Mouse (Mus musculus) embryonic facial prominence, embryonic 13.5 days (tissue): ENCODE measurements around the gene Cacng6. TPM values are rescaled to one million over a fixed set of nuclear protein-coding genes. Genes with fewer than 3 reads are reported as not detected.
"Not testable (repeated sequence)": the region's sequence is repeated elsewhere in the genome, so short reads cannot be mapped to it uniquely, and the experiment has no call there.

Source experiments
- ATAC-seq: fragments of 200-750 bp; cut with Nextera tagmentation; 2 replicates; pipeline ENCODE4 v1.8.0; 2017; ENCODE audit warnings: low read depth; ENCODE audit not compliant: insufficient number of reproducible peaks, insufficient read depth, low FRiP score, low TSS enrichment
- H3K27ac ChIP-seq: fragments of 300-500 bp; sonication (generic); 2 replicates; pipeline ENCODE4 v1.5.1; 2015; ENCODE audit warnings: moderate library complexity, mild to moderate bottlenecking, inconsistent platforms
- H3K27me3 ChIP-seq: fragments of 300-500 bp; sonication (generic); 2 replicates; pipeline ENCODE4 v1.6.1; 2015; ENCODE audit warnings: mild to moderate bottlenecking, inconsistent platforms
- H3K36me3 ChIP-seq: fragments of 300-500 bp; sonication (generic); 2 replicates; pipeline ENCODE4 v1.6.1; 2015; ENCODE audit warnings: mild to moderate bottlenecking, inconsistent platforms
- H3K4me1 ChIP-seq: fragments of 300-500 bp; sonication (generic); 2 replicates; pipeline ENCODE4 v1.6.1; 2015; ENCODE audit warnings: inconsistent platforms
- H3K4me2 ChIP-seq: fragments of 300-500 bp; sonication (generic); 2 replicates; pipeline ENCODE4 v1.6.1; 2015; ENCODE audit warnings: moderate library complexity, mild to moderate bottlenecking, inconsistent platforms
- H3K4me3 ChIP-seq: fragments of 300-500 bp; sonication (generic); 2 replicates; pipeline ENCODE4 v1.5.1; 2015; ENCODE audit warnings: mild to moderate bottlenecking, inconsistent platforms
- H3K9ac ChIP-seq: fragments of 300-500 bp; sonication (generic); 2 replicates; pipeline ENCODE4 v1.6.1; 2015; ENCODE audit warnings: mild to moderate bottlenecking, inconsistent platforms
- H3K9me3 ChIP-seq: fragments of 300-500 bp; sonication (generic); 2 replicates; pipeline ENCODE4 v1.6.1; 2016; ENCODE audit warnings: inconsistent platforms
- WGBS: fragments of 180-500 bp; shearing (Covaris S2); methylation state at CpG from one replicate; pipeline ENCODE4 v1.1.7; 2015; ENCODE audit warnings: mixed read lengths; 5-methylcytosine and 5-hydroxymethylcytosine counted together
- polyA plus RNA-seq: library from polyadenylated mRNA; unstranded; fragments of >200 nt; fragmentation: Nextera tagmentation; extraction: Ambion mirVana; gene quantifications from 2 replicates; pipeline ENCODE4 v1.2.1, GENCODE M21; 2015

Gene Cacng6
- polyA plus RNA-seq, 1 experiment from 2014 or later = 0.46 TPM

DNA sequence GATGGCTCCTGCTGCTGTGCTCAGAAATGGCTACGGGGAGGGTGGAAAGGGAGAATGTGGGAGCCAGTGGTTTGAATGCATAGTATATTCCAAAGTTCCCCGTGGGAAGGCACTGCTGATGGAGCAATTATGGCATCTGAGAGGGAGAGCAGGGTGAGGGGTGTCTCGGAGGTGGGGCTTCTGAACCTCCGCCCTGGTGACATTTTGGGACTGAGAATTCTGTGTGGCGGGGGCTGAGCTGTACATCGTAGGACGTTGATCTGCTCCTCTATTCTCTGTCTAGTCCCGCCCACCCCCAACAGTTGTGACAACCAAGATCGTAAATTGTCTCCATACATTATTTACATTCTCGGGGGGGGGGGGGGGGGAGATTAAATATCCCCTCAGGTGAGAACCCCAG, 26.6 kb upstream of the Cacng6 start:
- Histone ChIP-seq H3K9ac (no peak overlapping the region), H3K4me2 (no peak overlapping the region), H3K9me3 (no peaks in the 10 kb centered on the region), H3K4me1 (peaks cover 12% of the 10 kb centered on the region), H3K27me3 (no peaks in the 10 kb centered on the region), H3K27ac (no peak overlapping the region), H3K4me3 (no peak overlapping the region), H3K36me3 (peaks cover 18% of the 10 kb centered on the region)
- ATAC-seq = no peak
- WGBS = 63% methylated on average over 10 of the region's 10 CpGs

DNA sequence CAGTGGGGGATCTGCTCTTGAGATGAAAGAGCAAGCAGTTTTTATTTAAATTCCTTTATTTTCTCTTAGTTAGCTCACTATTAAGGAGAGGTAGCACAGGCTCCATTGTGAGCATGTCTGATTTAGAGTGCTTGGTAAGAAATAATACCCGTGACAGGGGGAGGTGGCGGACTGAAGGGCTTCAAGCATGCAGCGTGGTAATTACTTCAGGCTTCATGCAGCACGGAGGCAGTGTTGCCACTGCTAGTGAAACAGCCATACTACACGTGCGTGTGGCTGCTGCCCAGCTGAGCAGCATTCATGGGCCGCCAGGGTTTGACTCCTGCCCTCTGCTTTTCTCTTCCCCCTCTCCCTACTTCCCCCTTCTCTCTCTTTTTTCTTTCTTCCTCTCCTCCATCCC, 26.2 kb upstream of the Cacng6 start:
- Histone ChIP-seq H3K4me1 (peaks cover 7% of the 10 kb centered on the region), H3K9me3 (no peaks in the 10 kb centered on the region), H3K4me2 (no peak overlapping the region), H3K9ac (no peak overlapping the region), H3K36me3 (peaks cover 19% of the 10 kb centered on the region), H3K27ac (peak overlapping the region; percentile 16; the same call in 1 of the 2 replicates), H3K27me3 (no peaks in the 10 kb centered on the region), H3K4me3 (no peak overlapping the region)
- WGBS = 35% methylated on average over 7 of the region's 7 CpGs
- ATAC-seq = no peak

DNA sequence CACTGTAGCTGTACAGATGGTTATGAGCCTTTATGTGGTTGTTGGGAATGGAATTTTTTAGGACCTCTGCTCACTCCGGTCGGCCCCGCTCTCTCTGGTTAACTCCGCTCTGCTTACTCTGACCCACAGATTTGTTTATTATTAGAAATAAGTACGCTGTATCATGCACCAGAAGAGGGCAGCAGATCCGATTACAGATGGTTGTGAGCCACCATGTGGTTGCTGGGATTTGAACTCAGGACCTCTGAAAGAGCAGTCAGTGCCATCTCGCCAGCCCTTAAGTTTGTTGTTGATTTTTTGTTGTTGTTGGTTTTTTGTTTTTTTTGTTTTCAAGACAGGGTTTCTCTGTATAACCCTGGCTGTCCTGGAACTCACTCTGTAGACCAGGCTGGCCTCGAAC, 25.6 kb upstream of the Cacng6 start:
- not testable (repeated sequence) for H3K4me1 ChIP-seq, H3K27ac ChIP-seq, H3K4me2 ChIP-seq, ATAC-seq, H3K9me3 ChIP-seq, H3K9ac ChIP-seq, H3K4me3 ChIP-seq, H3K27me3 ChIP-seq
- WGBS = 92% methylated on average over 8 of the region's 8 CpGs
- peaks cover 23% of the 10 kb centered on the region for H3K36me3 ChIP-seq

DNA sequence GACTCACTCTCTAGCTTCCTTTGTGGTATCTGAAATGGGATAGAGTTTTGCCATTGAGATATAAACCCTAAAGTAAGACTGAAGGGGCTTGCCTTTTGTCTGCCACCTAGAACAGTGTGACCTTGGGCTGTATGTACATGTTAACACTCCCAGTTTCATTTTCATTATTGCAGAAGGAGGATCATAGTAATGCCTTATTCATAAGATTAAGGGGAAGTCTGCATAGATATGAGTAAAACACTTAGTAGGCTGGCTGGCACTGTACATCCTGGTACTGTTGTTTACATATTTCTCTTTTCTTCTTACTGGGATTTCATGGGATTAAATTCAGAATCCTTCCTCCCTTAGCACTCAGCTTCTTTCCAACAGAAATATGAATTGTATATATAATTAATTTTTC, 24.1 kb upstream of the Cacng6 start:
- peaks cover 11% of the 10 kb centered on the region for H3K36me3 ChIP-seq
- no peak for ATAC-seq
- H3K27ac ChIP-seq = no peak overlapping the region
- H3K4me1 ChIP-seq = peaks cover 4% of the 10 kb centered on the region; the same call in 1 of the 2 replicates
- no peaks in the 10 kb centered on the region for H3K9me3 ChIP-seq
- H3K27me3 ChIP-seq = no peaks in the 10 kb centered on the region
- no peak overlapping the region for H3K4me2 ChIP-seq
- H3K4me3 ChIP-seq = no peak overlapping the region
- no peak overlapping the region for H3K9ac ChIP-seq

DNA sequence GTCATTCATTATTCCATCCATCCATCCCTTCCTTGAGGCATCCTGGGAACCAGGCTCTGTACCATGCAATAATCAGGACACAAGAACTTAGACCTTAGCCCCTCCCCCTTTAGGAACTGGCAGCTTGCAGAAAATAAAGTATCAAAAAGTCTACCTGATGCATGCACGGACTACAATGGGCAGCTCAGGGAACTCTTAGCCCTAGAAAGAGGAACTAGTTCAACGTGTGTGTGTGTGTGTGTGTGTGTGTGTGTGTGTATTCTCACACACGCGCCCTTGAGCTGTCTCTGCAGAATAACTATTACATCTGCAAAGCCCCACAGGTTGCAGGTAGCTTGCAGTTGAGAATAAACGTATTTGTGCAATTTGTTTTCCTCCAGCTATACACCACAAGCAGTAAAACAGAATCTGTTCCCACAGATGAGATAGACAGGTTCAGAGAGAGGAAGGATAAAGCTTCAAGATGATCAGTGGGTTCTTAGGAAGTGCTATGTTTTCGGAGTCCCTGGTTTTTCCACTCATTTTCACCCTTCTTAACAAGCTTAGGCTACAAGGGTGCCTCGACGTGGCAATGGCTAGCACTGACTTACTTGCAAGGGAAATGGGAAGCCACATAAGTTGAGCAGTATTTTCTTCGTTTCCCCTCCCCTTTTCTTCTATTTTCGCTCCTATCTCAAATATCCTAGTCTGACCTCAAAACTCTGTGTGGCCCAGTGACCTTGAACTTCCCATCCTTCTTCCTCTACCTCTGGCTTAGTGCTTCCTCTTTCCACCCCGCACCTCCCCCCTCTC, 14.1 kb upstream of the Cacng6 start:
- Histone ChIP-seq H3K4me2 (no peak overlapping the region), H3K9me3 (no peaks in the 10 kb centered on the region), H3K4me3 (no peak overlapping the region), H3K9ac (no peak overlapping the region), H3K27me3 (peaks cover 47% of the 10 kb centered on the region), H3K36me3 (no peaks in the 10 kb centered on the region), H3K27ac (no peak overlapping the region), H3K4me1 (peaks cover 13% of the 10 kb centered on the region)
- ATAC-seq = no peak
- WGBS = 63% methylated on average over 11 of the region's 11 CpGs

DNA sequence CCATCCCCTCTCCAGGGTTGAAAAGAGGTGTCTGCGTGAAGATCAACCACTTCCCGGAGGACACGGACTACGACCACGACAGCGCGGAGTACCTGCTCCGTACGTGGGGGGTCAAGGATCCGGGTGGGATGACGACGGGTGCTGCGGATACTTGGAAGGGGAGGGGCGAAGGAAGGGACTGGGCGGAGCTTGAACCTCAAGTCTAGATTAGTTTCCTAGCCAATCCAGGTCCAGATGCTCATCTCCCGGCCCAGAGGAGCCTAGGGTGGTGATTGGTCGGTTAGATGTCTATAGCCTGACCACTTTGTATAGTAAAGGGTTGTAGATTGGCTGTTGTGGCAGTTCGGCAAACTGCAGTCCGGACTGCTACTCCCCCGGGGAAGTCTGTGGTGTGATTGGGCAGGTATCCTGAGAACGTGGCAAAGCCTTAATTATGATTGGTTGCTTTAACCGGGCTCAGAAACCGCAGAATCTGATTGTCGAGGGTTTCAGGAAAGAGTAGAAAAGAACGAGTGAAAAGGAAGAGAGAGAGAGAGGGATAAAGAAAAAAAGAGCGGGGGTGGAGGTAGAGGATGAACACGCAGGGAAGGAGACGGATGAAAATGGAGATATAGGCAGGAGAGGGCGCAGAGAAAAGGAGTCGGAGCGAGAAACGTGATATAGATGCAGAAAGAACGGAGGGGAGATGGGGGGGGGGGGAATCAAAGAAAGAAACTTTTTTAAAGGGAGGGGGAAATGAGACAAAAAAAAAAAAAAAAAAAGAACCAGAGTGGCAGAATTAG, 12.6 kb upstream of the Cacng6 start:
- ATAC-seq = peak; percentile 88
- peaks cover 61% of the 10 kb centered on the region for H3K27me3 ChIP-seq
- peak overlapping the region; percentile 46 for H3K4me3 ChIP-seq
- peak overlapping the region; percentile 76 for H3K4me2 ChIP-seq
- no peak overlapping the region for H3K27ac ChIP-seq
- peaks cover 15% of the 10 kb centered on the region for H3K4me1 ChIP-seq
- no peaks in the 10 kb centered on the region for H3K9me3 ChIP-seq
- WGBS = under 1% methylated on average over 33 of the region's 33 CpGs
- H3K9ac ChIP-seq = peak overlapping the region; percentile 52; the same call in 1 of the 2 replicates
- no peaks in the 10 kb centered on the region for H3K36me3 ChIP-seq

DNA sequence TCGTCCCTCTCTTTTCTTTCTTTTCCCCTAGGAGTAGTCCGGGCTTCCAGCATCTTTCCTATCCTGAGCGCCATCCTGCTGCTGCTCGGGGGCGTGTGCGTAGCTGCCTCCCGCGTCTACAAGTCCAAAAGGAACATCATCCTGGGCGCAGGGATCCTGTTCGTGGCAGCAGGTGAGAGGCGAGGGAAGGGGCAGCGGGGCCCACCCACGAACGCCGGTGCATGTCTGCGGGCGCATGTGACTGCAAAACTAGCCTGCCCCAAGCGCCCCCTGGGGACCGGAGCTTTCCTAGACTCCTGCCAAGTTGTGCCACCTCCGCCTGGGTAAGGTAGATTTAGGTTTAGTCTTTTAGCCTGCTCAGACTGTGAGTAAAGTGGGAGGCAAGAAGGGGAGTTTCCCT, 12.0 kb upstream of the Cacng6 start:
- Histone ChIP-seq H3K36me3 (no peaks in the 10 kb centered on the region), H3K27ac (no peak overlapping the region), H3K27me3 (peaks cover 68% of the 10 kb centered on the region), H3K9ac (peak overlapping the region; percentile 52; the same call in 1 of the 2 replicates), H3K4me2 (peak overlapping the region; percentile 76), H3K9me3 (no peaks in the 10 kb centered on the region), H3K4me3 (peak overlapping the region; percentile 46), H3K4me1 (peaks cover 15% of the 10 kb centered on the region)
- ATAC-seq = no peak
- WGBS = 2% methylated on average over 20 of the region's 20 CpGs

DNA sequence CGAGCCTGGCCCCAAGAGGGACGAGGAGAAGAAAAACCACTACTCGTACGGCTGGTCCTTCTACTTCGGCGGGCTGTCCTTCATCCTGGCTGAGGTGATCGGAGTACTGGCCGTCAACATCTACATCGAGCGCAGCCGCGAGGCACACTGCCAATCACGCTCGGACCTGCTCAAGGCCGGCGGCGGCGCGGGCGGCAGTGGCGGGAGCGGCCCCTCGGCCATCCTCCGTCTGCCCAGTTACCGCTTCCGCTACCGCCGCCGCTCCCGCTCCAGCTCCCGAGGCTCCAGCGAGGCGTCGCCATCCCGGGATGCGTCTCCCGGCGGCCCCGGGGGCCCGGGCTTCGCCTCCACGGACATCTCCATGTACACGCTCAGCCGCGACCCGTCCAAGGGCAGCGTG, 9.1 kb upstream of the Cacng6 start:
- Histone ChIP-seq H3K27ac (no peak overlapping the region), H3K4me2 (peak overlapping the region; percentile 98), H3K4me1 (peaks cover 15% of the 10 kb centered on the region), H3K9ac (peak overlapping the region; percentile 70), H3K4me3 (peak overlapping the region; percentile 59), H3K9me3 (no peaks in the 10 kb centered on the region), H3K36me3 (no peaks in the 10 kb centered on the region), H3K27me3 (peaks cover 92% of the 10 kb centered on the region)
- under 1% methylated on average over 47 of the region's 47 CpGs for WGBS
- no peak for ATAC-seq

DNA sequence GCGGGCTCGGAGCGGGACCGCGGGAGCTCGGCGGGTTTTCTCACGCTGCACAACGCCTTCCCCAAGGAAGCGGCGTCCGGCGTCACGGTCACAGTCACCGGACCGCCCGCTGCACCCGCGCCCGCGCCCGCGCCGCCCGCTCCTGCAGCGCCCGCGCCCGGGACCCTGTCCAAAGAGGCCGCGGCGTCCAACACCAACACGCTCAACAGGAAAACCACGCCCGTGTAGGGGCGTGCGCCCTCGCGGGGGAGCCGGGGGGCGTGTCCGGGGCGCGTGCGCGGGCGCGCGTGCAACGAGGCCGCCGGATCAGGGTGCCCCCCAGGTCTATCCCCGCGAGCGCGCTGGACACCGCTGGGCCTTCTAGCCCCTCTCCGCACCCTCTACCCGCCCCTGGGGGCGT, 8.6 kb upstream of the Cacng6 start:
- Histone ChIP-seq H3K9ac (peak overlapping the region; percentile 70), H3K4me1 (peaks cover 15% of the 10 kb centered on the region), H3K27ac (no peak overlapping the region), H3K27me3 (peaks cover 92% of the 10 kb centered on the region), H3K4me3 (peak overlapping the region; percentile 59), H3K36me3 (no peaks in the 10 kb centered on the region), H3K4me2 (peak overlapping the region; percentile 98), H3K9me3 (no peaks in the 10 kb centered on the region)
- peak; percentile 40; the same call in 1 of the 2 replicates for ATAC-seq
- WGBS = 1% methylated on average over 28 of the region's 60 CpGs

DNA sequence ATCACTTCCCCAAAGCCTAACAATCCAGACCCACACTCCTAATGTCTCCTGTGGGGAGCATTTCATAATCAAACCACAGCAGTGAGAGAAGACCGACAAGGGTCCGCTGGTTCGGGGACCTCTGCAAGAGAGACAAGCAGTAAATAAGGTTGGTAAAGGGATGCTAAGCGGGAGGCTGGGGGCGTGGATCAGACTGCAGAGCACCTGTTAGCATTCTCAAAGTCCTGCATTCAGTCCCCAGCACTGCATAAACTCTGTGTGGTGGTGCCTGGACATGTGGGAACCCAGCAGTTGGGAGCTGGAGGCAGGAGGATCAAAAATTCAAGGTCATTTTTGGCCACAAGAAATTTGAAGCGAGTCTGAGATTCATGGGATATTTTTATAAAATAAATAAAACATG, 4.1 kb upstream of the Cacng6 start:
- WGBS = 32% methylated on average over 6 of the region's 6 CpGs
- no peaks in the 10 kb centered on the region for H3K36me3 ChIP-seq
- no peak for ATAC-seq

DNA sequence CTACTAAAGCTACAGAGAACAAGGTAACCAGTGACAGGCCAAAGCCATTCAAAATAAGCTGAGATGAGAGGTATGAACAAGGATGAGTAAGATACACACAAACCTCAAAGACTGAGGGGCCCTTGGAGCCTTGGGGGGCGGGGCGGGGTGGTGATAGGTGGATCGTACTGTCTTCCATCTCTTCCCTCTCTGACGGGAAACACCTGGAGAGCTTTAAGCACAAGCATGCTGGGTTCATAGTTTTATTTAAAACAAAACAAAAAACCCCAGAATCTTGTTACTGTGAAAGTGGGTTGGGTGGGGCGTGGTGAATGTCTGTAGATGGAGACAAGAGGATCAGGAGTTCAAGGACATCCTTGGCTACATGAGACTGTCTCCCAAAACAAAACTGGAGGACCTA, 3.5 kb upstream of the Cacng6 start:
- ATAC-seq = no peak
- Histone ChIP-seq H3K27me3 (peaks cover 97% of the 10 kb centered on the region), H3K9me3 (no peaks in the 10 kb centered on the region), H3K4me3 (no peak overlapping the region), H3K9ac (no peak overlapping the region), H3K36me3 (no peaks in the 10 kb centered on the region), H3K4me1 (peaks cover 5% of the 10 kb centered on the region; the same call in 1 of the 2 replicates), H3K27ac (no peak overlapping the region), H3K4me2 (no peak overlapping the region)
- 55% methylated on average over 5 of the region's 5 CpGs for WGBS

More for the DNA sequence above, 4.1 kb upstream of the Cacng6 start:
- no peak overlapping the region for H3K27ac ChIP-seq
- no peak overlapping the region for H3K9ac ChIP-seq
- no peak overlapping the region for H3K4me2 ChIP-seq
- peaks cover 8% of the 10 kb centered on the region; the same call in 1 of the 2 replicates for H3K4me1 ChIP-seq
- H3K4me3 ChIP-seq = no peak overlapping the region
- H3K9me3 ChIP-seq = no peaks in the 10 kb centered on the region
- peaks cover 96% of the 10 kb centered on the region for H3K27me3 ChIP-seq

DNA sequence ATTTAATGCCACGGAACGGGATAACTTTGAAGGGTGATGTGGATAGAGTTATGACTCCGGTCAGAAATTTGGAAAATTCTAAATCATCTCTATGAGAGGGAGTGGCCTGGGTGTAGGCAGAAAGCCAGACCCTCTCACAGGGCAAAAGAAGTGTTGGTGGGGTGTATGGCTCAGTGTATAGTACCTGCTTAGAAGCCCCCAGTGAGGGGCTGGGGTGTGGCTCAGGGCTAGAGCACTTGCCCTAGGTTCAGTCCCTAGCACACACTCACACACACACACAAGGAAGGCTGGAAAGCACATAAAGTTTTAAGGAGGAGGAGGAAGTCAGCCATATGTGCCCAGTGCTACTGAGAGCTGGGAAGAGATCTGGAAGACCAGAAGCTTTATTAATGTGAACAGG, 2.7 kb upstream of the Cacng6 start:
- H3K9ac ChIP-seq = no peak overlapping the region
- H3K36me3 ChIP-seq = no peaks in the 10 kb centered on the region
- H3K27me3 ChIP-seq = peaks cover 95% of the 10 kb centered on the region
- no peak for ATAC-seq
- no peak overlapping the region for H3K4me3 ChIP-seq
- no peaks in the 10 kb centered on the region for H3K9me3 ChIP-seq
- WGBS = 62% methylated on average over 3 of the region's 3 CpGs
- peaks cover 5% of the 10 kb centered on the region; the same call in 1 of the 2 replicates for H3K4me1 ChIP-seq
- no peak overlapping the region for H3K27ac ChIP-seq
- H3K4me2 ChIP-seq = no peak overlapping the region
